Mouse (Mus musculus) liver, embryonic 14.5 days (tissue): ENCODE results near the gene Tomm20. TPM values are rescaled to one million over a fixed set of nuclear protein-coding genes. Genes with fewer than 3 reads are reported as not detected.

Source experiments
- ATAC-seq: fragments of 200-750 bp; cut with Nextera tagmentation; 2 replicates; pipeline ENCODE4 v1.8.0; 2017; ENCODE audit warnings: moderate number of reproducible peaks, mild to moderate bottlenecking, moderate library complexity; ENCODE audit not compliant: insufficient read depth
- DNase-seq, 3 experiments: peaks; one replicate each; pipeline ENCODE4 v3.0.0-alpha.2; 2012 to 2013; ENCODE audit warnings: low read depth in 3 of 3, low spot score in 3 of 3
- H3K27ac ChIP-seq: fragments of 300-500 bp; sonication (generic); 2 replicates; pipeline ENCODE4 v1.5.1; 2014; ENCODE audit warnings: moderate library complexity, mild to moderate bottlenecking, control low read depth, inconsistent platforms
- H3K27me3 ChIP-seq: fragments of 300-500 bp; sonication (generic); 2 replicates; pipeline ENCODE4 v1.6.1; 2014; ENCODE audit warnings: mild to moderate bottlenecking, low read length, moderate library complexity; ENCODE audit not compliant: control insufficient read depth, insufficient read depth
- H3K36me3 ChIP-seq: fragments of 300-500 bp; sonication (generic); replicated peaks from 2 replicates; pipeline ENCODE4 v1.6.1; 2014; ENCODE audit warnings: low read depth; ENCODE audit not compliant: control insufficient read depth, insufficient read depth
- H3K4me1 ChIP-seq, 2 experiments: fragments of 200-500 bp in 1 of 2; fragments of 300-500 bp in 1 of 2; sonication (generic) in 1 of 2; replicated peaks; 2 replicates each; pipeline ENCODE4 v1.6.1; 2012 to 2014; ENCODE audit warnings: antibody characterized with exemption in 1 of 2, inconsistent platforms in 1 of 2, low read length in 1 of 2; ENCODE audit not compliant: control insufficient read depth in 2 of 2, insufficient read depth in 2 of 2
- H3K4me2 ChIP-seq: fragments of 300-500 bp; sonication (generic); 2 replicates; pipeline ENCODE4 v1.6.1; 2014; ENCODE audit warnings: low read depth, mild to moderate bottlenecking, control low read depth, moderate library complexity
- H3K4me3 ChIP-seq, 2 experiments: fragments of 200-500 bp in 1 of 2; fragments of 300-500 bp in 1 of 2; sonication (generic) in 1 of 2; 2 replicates each; pipeline ENCODE4 v1.5.1; 2012 to 2014; ENCODE audit warnings: low read depth in 2 of 2, low read length in 2 of 2, mild to moderate bottlenecking in 2 of 2, control low read depth in 1 of 2, inconsistent platforms in 1 of 2, moderate library complexity in 1 of 2; ENCODE audit not compliant: insufficient read depth in 1 of 2
- H3K9ac ChIP-seq: fragments of 300-500 bp; sonication (generic); replicated peaks from 2 replicates; pipeline ENCODE4 v1.6.1; 2014; ENCODE audit warnings: mild to moderate bottlenecking, control low read depth, moderate library complexity
- H3K9me3 ChIP-seq: fragments of 300-500 bp; sonication (generic); 2 replicates; pipeline ENCODE4 v1.6.1; 2016; ENCODE audit warnings: low read length, mixed read lengths; ENCODE audit not compliant: control insufficient read depth
- CTCF ChIP-seq: IDR thresholded peaks from 2 replicates; pipeline ENCODE4 v1.5.1; 2016; ENCODE audit warnings: antibody characterized with exemption, low read depth, control low read depth
- EP300 ChIP-seq: IDR thresholded peaks from 2 replicates; pipeline ENCODE4 v1.6.1; 2016; ENCODE audit warnings: antibody characterized with exemption, low read depth
- WGBS: fragments of 180-500 bp; shearing (Covaris S2); extraction: QIAGEN DNeasy Blood & Tissue Kit; methylation state at CpG from one replicate; pipeline ENCODE4 v1.1.7; 2014; ENCODE audit not compliant: insufficient replicate concordance; 5-methylcytosine and 5-hydroxymethylcytosine counted together
- polyA plus RNA-seq, 2 experiments: library from polyadenylated mRNA; depleted of rRNA in 1 of 2; stranded (reverse) in 1 of 2; unstranded in 1 of 2; fragments of >200 nt; fragmentation: Nextera tagmentation in 1 of 2; extraction: Ambion mirVana in 1 of 2; gene quantifications; 2 replicates each; pipeline versions ENCODE4 v1.2.1 to v1.2.3; 2012 to 2014

Gene Tomm20
- polyA plus RNA-seq, 2 experiments, result 44.0 to 137 TPM

DNA sequence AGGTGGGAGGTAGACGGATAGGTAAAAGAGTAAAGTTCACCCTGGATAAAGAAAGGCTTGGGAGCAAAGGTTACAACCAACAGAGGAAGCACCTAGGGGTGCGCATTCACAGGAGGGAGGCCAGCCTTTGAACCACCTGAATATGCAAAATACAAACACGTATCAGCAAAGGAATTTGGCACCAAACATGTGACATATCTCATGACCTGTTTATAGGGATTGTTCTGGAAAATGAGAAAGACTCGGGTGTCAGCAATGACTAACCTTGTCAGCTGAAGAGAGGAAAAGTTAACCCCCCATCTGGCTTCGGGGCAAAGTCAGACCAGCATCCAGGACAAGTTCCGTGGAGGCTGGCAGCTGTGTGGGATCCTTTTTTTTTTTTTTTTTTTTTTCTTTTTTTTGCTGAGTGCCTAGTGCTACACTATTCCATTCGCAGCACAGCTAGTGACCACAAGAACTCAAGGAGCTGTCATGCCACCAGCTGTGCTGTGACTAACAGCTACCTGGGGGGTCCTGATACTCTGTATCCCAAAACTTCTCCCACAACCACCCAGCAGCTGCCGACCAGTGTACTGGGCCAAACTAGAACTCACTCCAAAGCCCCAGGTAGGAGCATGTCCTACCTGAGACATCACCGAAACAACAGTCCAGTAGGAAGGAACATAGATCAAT lies 42.3 kb downstream of the Tomm20 start:
- Histone ChIP-seq H3K4me1 (peaks cover 0 to 9% of the 10 kb centered on the region in 2 experiments; a peak in 2 of 4 replicates), H3K27ac (no peak overlapping the region), H3K27me3 (no peaks in the 10 kb centered on the region), H3K9ac (no peak overlapping the region), H3K36me3 (no peaks in the 10 kb centered on the region), H3K9me3 (no peaks in the 10 kb centered on the region), H3K4me3 (no peak overlapping the region), H3K4me2 (no peak overlapping the region)
- no peak for TF ChIP-seq EP300
- TF ChIP-seq CTCF, result no peak
- ATAC-seq (no peak), DNase-seq (no peak)
- 52% methylated on average over 9 of the region's 9 CpGs for WGBS

DNA sequence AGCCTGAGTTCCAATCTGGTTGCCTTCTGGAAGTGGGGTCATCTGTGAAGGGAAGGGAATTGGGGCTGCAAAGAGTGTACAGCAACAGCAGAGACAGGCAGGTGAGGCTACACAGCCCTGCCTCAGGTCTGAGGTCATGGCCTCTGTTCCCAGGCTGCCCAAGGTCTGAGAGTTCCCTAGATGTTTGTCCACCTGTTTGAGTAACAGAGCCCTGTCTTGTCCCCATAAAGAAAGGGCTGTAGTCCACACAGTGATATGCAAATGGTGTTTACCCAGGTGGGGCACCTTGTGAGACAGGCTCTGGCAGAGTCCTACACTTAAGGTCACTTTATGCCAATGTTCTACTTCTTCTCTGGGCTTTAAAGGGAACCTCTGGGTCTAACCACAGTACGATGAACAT lies 44.0 kb downstream of the Tomm20 start:
- no peaks in the 10 kb centered on the region for H3K27me3 ChIP-seq
- no peak overlapping the region for H3K9ac ChIP-seq
- TF ChIP-seq EP300 (no peak), CTCF (no peak)
- DNase-seq (no peak), ATAC-seq (no peak)
- no peak overlapping the region for H3K4me3 ChIP-seq
- 23% methylated on average over 1 of the region's 1 CpGs for WGBS
- H3K27ac ChIP-seq, result no peak overlapping the region
- H3K36me3 ChIP-seq, result no peaks in the 10 kb centered on the region
- H3K4me1 ChIP-seq, result peaks cover 0 to 9% of the 10 kb centered on the region in 2 experiments; a peak in 2 of 4 replicates
- H3K9me3 ChIP-seq, result no peaks in the 10 kb centered on the region
- H3K4me2 ChIP-seq, result no peak overlapping the region

DNA sequence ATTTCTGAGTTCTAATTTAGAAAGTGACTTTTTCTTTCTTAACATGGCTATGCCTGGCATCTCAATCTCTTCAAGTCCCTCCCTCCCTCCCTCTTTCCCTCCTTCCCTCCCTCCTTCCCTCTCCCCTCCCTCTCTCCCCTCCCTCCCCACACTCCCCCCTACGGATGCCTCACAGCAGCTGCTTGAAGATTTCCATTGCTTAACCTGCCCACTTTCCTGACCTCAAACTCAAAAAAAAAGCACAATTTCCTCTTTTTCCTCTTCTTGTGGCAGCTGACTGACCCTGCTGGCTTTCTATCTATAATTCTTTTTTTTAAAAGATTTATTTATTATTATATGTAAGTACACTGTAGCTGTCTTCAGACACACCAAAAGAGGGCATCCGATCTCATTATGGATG lies 44.6 kb downstream of the Tomm20 start:
- WGBS, result 38% methylated on average over 2 of the region's 2 CpGs
- Histone ChIP-seq H3K9me3 (no peaks in the 10 kb centered on the region), H3K36me3 (no peaks in the 10 kb centered on the region), H3K4me3 (no peak overlapping the region), H3K9ac (no peak overlapping the region), H3K27me3 (no peaks in the 10 kb centered on the region), H3K4me1 (peaks cover 0 to 9% of the 10 kb centered on the region in 2 experiments; a peak in 2 of 4 replicates), H3K27ac (no peak overlapping the region), H3K4me2 (no peak overlapping the region)
- TF ChIP-seq EP300 (no peak), CTCF (no peak)
- DNase-seq, result no peak
- no peak for ATAC-seq

DNA sequence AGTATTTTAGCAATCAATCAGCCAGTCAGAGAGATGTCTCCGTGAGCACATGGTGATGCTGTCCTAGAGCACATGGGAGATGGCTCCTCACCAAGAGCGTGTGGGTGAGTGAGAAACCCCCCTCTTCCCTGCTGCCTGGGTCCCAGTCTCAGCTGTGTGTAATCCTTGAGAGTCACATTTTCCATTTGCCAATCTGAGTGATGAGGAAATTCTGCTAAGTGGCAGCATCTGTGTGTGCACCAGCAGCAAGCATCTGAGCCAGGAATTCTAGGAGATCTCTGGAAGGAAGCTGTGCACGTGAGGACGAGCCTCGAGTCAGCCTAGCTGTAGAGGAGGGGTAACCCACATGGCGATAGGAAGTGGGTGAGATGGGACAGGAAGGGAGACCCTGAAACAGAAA lies 50.5 kb downstream of the Tomm20 start:
- no peak overlapping the region for H3K4me2 ChIP-seq
- H3K36me3 ChIP-seq, result no peaks in the 10 kb centered on the region
- no peak overlapping the region for H3K9ac ChIP-seq
- H3K9me3 ChIP-seq, result no peaks in the 10 kb centered on the region
- no peaks in the 10 kb centered on the region for H3K27me3 ChIP-seq
- ATAC-seq, result no peak
- H3K4me1 ChIP-seq, result no peaks in the 10 kb centered on the region; a peak in 1 of 4 replicates
- no peak overlapping the region for H3K4me3 ChIP-seq
- WGBS, result 40% methylated on average over 6 of the region's 6 CpGs
- TF ChIP-seq EP300, result no peak
- no peak for TF ChIP-seq CTCF
- H3K27ac ChIP-seq, result no peak overlapping the region
- no peak for DNase-seq

DNA sequence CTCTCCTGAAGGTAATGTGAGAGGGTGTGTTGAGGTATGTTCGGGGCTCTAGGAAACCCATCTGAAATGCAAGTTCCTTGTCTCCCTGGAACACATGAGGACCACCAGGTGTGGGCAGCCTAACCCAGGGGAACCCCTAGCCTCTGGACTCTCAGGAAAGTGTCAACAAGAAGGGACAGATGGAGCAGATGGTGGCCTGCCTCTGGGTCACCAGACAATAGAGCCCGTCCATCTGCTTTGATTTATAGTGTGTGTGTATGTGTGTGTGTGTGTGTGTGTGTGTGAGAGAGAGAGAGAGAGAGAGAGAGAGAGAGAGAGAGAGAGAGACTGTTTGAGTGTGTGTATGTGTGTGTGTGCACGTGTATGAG lies 58.0 kb downstream of the Tomm20 start:
- Histone ChIP-seq H3K9ac (no peak overlapping the region), H3K4me1 (no peaks in the 10 kb centered on the region), H3K27ac (no peak overlapping the region), H3K9me3 (no peaks in the 10 kb centered on the region), H3K36me3 (no peaks in the 10 kb centered on the region), H3K27me3 (no peaks in the 10 kb centered on the region), H3K4me2 (no peak overlapping the region), H3K4me3 (no peak overlapping the region)
- ATAC-seq (no peak), DNase-seq (no peak)
- TF ChIP-seq EP300 (no peak), CTCF (no peak)
- 65% methylated on average over 3 of the region's 3 CpGs for WGBS
